In the genomic region with DNA sequence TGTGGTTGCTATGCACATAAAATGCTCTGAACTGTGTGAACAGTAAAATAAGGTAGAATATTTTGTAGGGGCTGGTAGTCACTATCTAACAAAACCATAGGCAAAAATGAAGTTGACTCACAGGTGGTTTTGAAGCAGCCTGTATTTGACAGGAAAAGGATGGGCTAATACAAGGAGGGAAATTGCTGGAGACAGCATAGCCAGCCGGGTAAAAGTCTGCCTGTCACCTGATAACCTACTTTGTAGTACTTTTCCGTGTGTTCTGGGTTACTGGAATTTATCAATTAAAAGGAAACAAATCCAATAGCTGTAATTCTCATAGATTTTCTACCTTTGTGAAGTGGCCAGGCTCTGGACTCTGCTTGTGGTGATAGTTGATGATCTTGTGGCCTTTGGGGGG, we compare ENCODE assay signal across 6 mouse cellular contexts. TPM values are rescaled to one million over a fixed set of nuclear protein-coding genes. Genes with fewer than 3 reads are reported as not detected.
A peak's percentile ranks its signal among the peaks of the same experiment; 100 is the strongest.
DNase-seq lines count a peak whose midpoint lies in the region; ATAC-seq and TF ChIP-seq lines count a peak whose summit lies in the region.
"Not testable (repeated sequence)": the region's sequence is repeated elsewhere in the genome, so short reads cannot be mapped to it uniquely, and the experiment has no call there.
"Had no signal": no experiment of that assay in that cellular context is flagged by ENCODE, and none has a peak within 500 bp of the region (broad histone marks: within the 10 kb centered on the region; RNA-seq: fewer than 3 reads in every experiment).

No protein-coding gene starts in this region.

- not testable (repeated sequence) for H3K9me3 ChIP-seq in intestine, embryonic 16.5 days (ENCODE audit: control insufficient read depth, low read length); intestine, postnatal 0 days (ENCODE audit: control insufficient read depth)

- H3K4me3 ChIP-seq in intestine, embryonic 16.5 days (ENCODE audit: low read length); intestine, postnatal 0 days (ENCODE audit: low read depth, low read length): not testable (repeated sequence)

- not testable (repeated sequence) for H3K27me3 ChIP-seq in intestine, embryonic 16.5 days (replicated peaks; ENCODE audit: control insufficient read depth, insufficient read depth, low read length); intestine, postnatal 0 days (replicated peaks; ENCODE audit: control insufficient read depth, insufficient read depth, low read length)

- H3K9ac ChIP-seq in intestine, embryonic 16.5 days (ENCODE audit: low read depth, low read length); intestine, postnatal 0 days (ENCODE audit: low read depth, low read length): not testable (repeated sequence)

- not testable (repeated sequence) for H3K36me3 ChIP-seq in intestine, embryonic 16.5 days (ENCODE audit: control insufficient read depth, insufficient read depth, low read length); intestine, postnatal 0 days (ENCODE audit: control insufficient read depth, insufficient read depth)

- TF ChIP-seq CTCF in intestine, postnatal 0 days (IDR thresholded peaks at IDR 0.05; ENCODE audit: low read depth): not testable (repeated sequence)

- H3K4me1 ChIP-seq in intestine, embryonic 16.5 days (ENCODE audit: control insufficient read depth, insufficient read depth, low read length); intestine, postnatal 0 days (replicated peaks; ENCODE audit: control insufficient read depth, insufficient read depth, low read length): not testable (repeated sequence)

- ATAC-seq in intestine, embryonic 16.5 days: 0 out of 2 replicates have a peak, but pooled peaks have one; percentile 50
- peak; percentile 56; the same call in 1 of the 2 replicates for ATAC-seq in intestine, postnatal 0 days

- peak; percentile 6 for DNase-seq in yolk sac, embryonic 10.5 days (ENCODE audit: low spot score)

- 56% methylated on average over 2 of the region's 2 CpGs for WGBS in intestine, embryonic 16.5 days
- 19% methylated on average over 2 of the region's 2 CpGs for WGBS in intestine, postnatal 0 days

- not testable (repeated sequence) for H3K27ac ChIP-seq in intestine, embryonic 16.5 days (ENCODE audit: low read length)
- peak overlapping the region; percentile 64; the same call in 1 of the 2 replicates for H3K27ac ChIP-seq in intestine, postnatal 0 days (ENCODE audit: low read depth, low read length)

- H3K4me2 ChIP-seq in intestine, embryonic 16.5 days (ENCODE audit: low read depth, low read length); intestine, postnatal 0 days (replicated peaks; ENCODE audit: low read depth): not testable (repeated sequence)

RNA-seq across cellular contexts. Expression of gene Sytl3, which starts 54.6 kb away (rescaled TPM):
- 3.9 and 4.5 TPM in 2 replicates for polyA plus RNA-seq in intestine, embryonic 16.5 days (2015; fragmentation: Nextera tagmentation; extraction: Ambion mirVana)
- 10.7 and 11.0 TPM in 2 replicates for polyA plus RNA-seq in intestine, postnatal 0 days (2015; fragmentation: Nextera tagmentation; extraction: Ambion mirVana)
- polyA plus RNA-seq: adrenal gland, adult 2 months; G1E; Patski had no signal

RNA-seq across cellular contexts. Expression of gene Dynlt1f, which starts 57.8 kb away (rescaled TPM):
- polyA plus RNA-seq in intestine, embryonic 16.5 days (2015; fragmentation: Nextera tagmentation; extraction: Ambion mirVana): 239 and 250 TPM in 2 replicates
- polyA plus RNA-seq in intestine, postnatal 0 days (2015; fragmentation: Nextera tagmentation; extraction: Ambion mirVana): 234 and 240 TPM in 2 replicates
